Mouse (Mus musculus) yolk sac, embryonic 10.5 days (tissue): ENCODE results near the gene Brox.

Experiments used
- DNase-seq: peaks from one replicate; pipeline ENCODE4 v3.0.0-alpha.2; 2017; ENCODE audit warnings: low spot score

Brox gene

GRCm38 (mm10) chr1:183272867-183273818, 23.9 kb downstream of the Brox start:
- DNase-seq: no peak

GRCm38 (mm10) chr1:183267666-183268065, 29.4 kb downstream of the Brox start:
- no peak for DNase-seq

- DNase-seq: no peak
Observed at GRCm38 (mm10) chr1:183265921-183266467, 31.1 kb downstream of the Brox start.

GRCm38 (mm10) chr1:183264145-183265008, 32.7 kb downstream of the Brox start:
- no peak for DNase-seq

- DNase-seq: no peak
Observed at GRCm38 (mm10) chr1:183252574-183252973, 44.5 kb downstream of the Brox start.

- no peak for DNase-seq
Observed at GRCm38 (mm10) chr1:183251818-183252217, 45.3 kb downstream of the Brox start.

- DNase-seq: no peak
Observed at GRCm38 (mm10) chr1:183250612-183251011, 46.5 kb downstream of the Brox start.

GRCm38 (mm10) chr1:183248144-183248543, 48.9 kb downstream of the Brox start:
- DNase-seq: no peak

- DNase-seq: no peak
Observed at GRCm38 (mm10) chr1:183243293-183243692, 53.8 kb downstream of the Brox start.

- no peak for DNase-seq
Observed at GRCm38 (mm10) chr1:183237901-183238300, 59.2 kb downstream of the Brox start.

GRCm38 (mm10) chr1:183236460-183236859, 60.6 kb downstream of the Brox start:
- DNase-seq: no peak

GRCm38 (mm10) chr1:183233679-183234174, 63.3 kb downstream of the Brox start:
- DNase-seq: no peak

GRCm38 (mm10) chr1:183232985-183233678, 63.9 kb downstream of the Brox start:
- DNase-seq: no peak

- no peak for DNase-seq
Observed at GRCm38 (mm10) chr1:183227469-183227868, 69.6 kb downstream of the Brox start.
